Mouse (Mus musculus) ovary, postnatal 10 days (tissue): ENCODE measurements around the gene Tmem116.

Experiments used
- DNase-seq: peaks from one replicate; pipeline ENCODE4 v3.0.0; 2022; ENCODE audit warnings: low spot score

Gene Tmem116

DNA sequence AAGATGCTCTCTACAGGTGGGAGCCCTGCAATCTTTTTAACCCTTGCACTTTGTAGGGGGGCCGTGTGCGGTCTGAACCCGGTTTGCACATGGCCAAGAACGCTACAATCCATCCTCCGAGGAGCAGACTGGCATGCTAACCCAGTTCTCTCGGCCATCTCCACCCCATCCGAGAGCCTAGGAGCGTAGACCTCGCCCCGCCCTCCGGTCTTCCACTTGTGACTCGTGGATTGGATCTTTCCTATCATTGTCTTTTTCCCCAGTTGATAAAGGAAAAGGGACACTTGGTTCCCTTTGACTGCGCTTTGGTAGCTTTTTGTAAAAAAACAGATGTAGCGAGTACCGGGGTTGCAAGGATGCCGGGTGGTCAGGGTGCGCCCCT, at the start of gene Tmem116:
Gene Tmem116 (plus strand): TSS at position 250 of the 382 bp plus-strand sequence.
- DNase-seq, result no peak

DNA sequence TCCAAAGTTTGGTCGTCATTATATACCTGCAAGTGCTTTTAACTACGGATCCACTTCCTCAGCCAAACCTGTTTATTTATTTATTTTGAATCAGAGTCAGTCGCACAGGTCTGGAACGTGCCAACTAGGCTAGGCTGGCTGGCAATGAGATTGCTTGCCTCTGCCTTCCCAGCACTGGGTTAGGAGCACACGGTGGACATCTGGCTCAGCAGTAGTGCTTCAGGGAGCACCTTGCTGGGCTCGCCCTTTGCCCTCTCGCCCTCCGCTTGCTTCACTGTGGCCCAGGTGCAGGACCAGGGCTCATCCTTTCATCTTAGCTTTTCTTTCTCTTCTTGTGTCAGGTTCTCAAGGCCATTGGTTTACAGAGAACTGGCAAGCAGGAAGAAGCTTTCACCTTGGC, 43.8 kb upstream of the Tmem116 start:
- no peak for DNase-seq

DNA sequence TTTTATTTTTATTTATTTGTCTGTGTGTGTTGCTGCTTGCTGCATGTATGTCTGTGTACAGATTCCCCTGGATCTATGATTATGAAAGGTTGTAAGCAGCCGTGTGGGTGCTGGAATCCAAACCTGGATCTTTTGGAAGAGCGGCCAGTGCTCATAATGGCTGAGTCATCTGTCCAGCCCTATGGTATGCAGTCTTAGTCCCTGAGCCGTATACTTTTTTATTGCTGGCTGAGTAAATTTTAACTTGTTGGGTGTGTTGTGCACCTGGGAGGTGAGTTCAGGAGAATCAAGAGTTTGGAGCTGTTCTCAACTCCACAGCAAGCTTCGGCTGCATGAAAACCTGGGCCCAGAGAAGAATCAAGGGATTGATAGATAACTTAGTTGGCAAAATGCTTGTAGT, 40.7 kb upstream of the Tmem116 start:
- DNase-seq, result no peak

GRCm38 (mm10) chr5:121420721-121421120, 31.0 kb upstream of the Tmem116 start:
- no peak for DNase-seq

DNA sequence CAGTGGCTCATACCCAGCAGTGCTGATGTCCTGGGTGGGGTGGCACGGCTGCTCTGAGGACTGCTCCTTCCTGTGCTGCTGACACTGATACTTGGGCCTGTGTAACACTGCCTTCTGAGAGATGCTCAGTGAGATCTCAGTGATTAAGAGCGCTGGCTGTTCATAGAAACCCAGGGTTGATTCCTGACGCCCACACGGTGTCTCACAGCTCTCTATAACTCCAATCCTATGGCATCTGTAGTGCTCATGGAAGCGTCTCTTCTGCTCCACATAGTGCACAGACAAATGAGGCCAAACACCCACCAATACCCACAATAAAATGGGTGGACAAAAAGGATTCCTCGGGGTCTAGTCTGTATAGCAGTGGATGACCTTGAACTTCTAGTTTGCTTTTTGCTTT, 28.9 kb upstream of the Tmem116 start:
- no peak for DNase-seq

GRCm38 (mm10) chr5:121423297-121423696, 28.4 kb upstream of the Tmem116 start:
- no peak for DNase-seq

DNA sequence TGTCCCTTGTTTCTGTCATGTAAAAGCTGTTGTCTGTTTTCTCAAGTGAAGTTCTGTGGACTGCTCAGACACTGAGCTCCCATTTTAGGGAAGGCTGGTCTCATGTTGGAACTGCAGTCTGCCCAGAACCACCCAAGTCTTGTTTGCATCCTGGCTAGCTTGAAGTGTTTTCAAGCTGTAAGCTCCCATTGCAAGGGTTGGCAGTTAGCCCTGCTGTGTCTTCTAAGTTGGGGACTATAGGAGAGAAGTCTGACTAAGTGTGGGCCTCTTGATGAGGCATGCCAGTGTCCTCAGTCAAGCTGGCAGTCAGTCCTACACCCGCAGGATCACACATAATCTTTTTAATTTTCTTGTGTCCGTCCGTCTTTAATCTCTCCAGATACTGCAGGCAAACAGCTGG, 22.7 kb upstream of the Tmem116 start:
- no peak for DNase-seq

GRCm38 (mm10) chr5:121438131-121438530, 13.6 kb upstream of the Tmem116 start:
- no peak for DNase-seq

GRCm38 (mm10) chr5:121438756-121439155, 12.9 kb upstream of the Tmem116 start:
- no peak for DNase-seq

DNA sequence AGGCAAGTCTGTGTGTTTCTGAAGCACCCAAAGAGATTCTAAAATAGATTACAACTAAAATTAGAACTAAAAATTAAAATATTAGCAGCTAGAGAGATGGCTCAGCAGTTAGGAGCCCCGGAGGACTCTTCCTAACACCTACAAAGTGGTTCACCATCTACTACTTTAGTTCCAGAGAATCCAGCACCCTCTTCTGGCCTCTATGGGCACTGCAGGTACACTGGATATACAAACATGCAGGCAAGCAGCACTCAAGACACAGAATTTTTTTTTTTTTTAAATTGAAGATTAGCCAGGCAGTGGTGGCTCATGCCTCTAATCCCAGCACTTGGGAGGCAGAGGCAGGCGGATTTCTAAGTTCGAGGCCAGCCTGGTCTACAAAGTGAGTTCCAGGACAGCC, 8.1 kb upstream of the Tmem116 start:
- DNase-seq, result no peak

GRCm38 (mm10) chr5:121444870-121445269, 6.8 kb upstream of the Tmem116 start:
- DNase-seq, result no peak

DNA sequence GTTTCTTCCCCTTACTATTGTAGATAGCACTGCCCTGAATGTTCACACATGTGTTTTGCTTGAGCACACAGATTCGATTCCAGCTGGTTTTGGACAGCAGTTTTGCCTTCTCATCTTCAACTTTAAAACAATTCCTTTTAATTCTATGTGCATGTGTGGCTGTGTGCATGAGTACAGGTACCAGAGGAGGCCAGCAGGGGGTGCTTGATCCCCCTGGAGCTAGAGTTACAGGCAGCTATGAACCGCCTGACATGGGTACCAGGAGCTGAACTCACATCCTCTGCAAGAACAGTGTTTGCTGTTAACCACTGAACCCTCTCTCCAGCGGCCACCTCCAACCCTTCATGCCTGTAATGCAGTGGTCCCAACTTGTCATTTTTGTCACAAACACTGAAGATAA, 3.2 kb upstream of the Tmem116 start:
- DNase-seq, result no peak

DNA sequence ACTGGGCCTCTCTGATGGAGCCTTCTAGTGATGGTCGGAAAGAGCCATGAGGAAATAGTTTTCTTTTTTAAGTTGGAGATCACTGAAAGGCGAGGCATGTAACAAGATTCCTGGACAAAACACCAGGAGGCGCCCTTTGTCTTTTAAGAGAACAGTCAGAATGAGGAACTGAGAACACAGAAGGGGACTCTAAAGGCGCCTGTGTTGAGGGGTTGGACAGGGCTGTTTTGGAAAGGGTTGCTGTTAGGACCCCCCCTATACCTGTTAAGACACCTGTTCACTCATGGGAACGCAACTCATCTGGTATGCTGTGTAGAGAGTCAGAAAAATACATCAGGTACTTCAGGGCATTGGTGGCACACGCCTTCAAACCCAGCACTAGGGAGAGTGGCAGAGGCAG, 1.7 kb upstream of the Tmem116 start:
- DNase-seq, result no peak

GRCm38 (mm10) chr5:121450476-121450875, 1.2 kb upstream of the Tmem116 start:
- DNase-seq, result no peak

- no peak for DNase-seq
Measured at GRCm38 (mm10) chr5:121451203-121451602, 490 bp upstream of the Tmem116 start.

DNA sequence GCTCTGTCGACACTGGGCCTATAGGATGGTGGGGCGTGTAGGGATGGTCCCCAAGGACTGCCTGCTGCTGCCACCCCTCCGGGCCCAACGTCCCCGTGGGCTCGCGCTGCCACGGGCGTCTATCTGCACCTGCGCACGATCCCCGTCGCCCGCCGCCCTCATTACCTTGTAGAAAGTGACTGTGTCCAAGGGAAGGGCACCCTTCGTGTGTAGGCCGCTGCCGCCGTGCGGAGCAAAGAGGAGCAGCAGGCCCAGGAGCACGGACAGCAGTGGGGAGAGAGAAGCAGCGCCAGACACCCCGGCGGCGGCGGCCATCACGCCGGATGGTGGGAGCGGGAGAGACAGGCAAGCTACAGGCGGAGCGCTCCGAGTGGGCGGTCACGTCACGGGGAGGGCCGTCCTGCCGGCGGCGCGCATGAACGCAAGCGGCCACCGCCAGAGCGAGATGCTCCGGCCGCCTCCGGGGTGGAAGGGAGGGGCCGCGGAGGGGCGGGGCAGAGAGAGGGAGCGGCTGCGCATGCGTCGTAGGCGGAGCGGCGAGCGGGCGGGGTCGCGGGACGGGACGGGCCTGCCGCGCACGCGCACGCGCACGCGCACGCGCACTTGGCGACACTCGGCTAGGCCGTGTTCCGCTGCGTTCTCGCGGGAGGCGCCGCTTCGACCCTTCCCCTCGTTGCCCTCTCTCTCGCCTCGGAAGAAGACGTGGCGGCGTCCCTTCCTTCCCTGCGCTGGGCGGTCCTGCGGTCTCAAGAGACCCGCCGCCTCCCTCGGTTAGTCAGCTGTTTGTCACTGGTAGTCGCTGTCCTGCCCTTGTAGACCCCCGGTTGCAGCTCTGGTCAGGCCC, 555 bp downstream of the Tmem116 start, which contains the start of gene Erp29:
Gene Erp29 (minus strand): TSS at position 481 of the 844 bp plus-strand sequence.
- peak; percentile 99 for DNase-seq

DNA sequence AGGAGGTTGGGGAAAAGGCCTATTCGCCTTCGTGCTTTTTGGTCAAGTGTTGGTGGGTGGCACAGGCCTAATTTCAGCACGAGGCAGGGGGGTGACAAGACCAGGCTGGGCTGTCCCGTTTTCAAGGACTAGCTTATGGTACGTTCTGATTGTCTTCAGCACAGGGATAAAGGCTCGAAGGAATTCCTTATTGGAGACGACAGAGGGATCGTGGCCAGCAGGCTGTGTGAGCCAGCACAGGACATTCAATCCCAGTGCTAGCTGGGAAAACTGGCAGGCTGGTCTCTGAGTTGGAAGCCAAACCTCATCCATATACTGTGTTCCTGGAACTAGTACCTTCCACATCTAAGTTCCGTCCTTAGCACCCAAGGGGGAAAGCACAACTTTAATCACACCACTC, 1.2 kb downstream of the Tmem116 start:
- no peak for DNase-seq

DNA sequence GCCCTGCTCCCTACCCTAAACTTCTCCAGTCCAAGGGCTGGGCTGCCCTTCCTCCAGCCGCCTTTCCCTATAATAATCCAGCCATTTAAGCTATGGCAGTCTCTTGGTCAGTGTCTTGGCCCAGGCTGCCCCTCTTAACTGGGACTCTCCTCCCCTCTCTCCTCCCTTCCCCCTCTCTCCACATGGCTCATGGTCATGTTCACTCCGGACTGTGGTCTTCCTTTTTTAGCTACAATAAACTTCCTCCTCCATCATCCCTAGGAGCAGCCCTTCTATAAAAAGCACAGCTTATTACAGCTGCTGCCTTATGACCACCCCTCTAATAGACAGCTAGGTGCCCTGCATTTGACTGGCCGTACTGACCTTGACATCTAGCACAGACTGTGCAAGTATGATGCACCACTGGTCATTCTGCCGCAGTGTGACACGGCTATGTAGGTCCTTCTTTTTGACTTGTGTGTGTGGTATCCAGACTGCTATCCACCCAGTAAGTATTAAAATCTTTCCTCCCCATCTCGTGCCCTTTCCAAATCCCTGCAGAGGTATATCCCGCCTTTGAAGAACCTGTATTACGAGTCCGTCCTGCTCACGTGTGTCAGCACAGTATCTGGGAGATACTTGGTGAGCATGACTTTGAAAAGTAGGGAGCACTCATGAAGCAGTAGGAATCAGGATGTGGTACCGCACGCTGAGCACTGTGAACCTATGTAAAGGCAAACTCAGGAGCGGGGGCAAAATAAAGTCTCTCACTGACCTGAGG, 2.2 kb downstream of the Tmem116 start:
- no peak for DNase-seq

DNA sequence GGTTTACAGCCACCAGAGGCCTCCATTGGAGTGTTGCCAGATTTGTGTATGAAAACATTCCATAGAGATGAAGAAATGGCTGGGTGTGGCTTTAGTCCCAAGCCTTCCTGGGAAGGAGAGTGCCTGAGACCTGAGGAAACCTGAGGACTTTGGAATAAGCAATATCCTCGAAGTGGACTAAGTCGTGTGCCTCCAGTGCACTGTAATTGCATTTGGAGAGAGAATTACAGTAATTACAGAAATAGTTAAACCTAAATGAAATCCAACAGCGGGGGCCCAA, 2.8 kb downstream of the Tmem116 start:
- DNase-seq, result no peak

DNA sequence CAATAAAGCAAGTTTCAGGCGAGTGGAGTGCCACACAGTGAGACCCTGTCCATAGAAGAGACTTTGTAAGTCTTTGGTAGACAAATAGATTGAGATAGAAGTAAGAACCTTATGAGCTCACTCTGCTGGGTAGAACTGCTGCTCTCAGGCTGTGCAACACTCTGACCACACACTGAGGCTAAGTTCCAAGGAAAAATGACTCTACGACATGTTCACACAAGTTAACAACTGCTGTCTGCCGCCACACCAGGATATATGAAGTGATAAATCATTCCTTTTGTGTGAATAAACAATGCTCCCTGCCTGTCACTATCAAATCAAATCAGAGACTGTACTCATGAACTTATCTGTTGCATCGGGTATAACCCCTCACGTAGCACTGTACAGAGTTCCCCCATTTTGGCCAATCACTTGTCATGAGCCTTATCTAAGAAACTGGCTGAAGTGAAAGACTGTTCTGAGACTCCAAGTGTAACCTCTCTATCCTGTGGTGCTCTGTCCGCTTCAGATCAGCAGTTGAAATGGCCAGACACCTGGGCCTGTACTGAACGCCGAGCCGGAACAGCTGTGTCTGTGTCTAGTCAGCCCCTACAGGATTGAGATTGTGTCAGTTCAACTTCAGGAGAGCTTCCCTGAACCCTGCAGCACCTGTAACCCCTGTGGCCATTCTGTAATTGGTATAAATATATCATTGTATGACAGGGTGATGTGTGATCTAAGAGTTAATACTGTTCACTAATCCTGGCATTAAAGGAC, 4.0 kb downstream of the Tmem116 start:
- DNase-seq, result no peak

DNA sequence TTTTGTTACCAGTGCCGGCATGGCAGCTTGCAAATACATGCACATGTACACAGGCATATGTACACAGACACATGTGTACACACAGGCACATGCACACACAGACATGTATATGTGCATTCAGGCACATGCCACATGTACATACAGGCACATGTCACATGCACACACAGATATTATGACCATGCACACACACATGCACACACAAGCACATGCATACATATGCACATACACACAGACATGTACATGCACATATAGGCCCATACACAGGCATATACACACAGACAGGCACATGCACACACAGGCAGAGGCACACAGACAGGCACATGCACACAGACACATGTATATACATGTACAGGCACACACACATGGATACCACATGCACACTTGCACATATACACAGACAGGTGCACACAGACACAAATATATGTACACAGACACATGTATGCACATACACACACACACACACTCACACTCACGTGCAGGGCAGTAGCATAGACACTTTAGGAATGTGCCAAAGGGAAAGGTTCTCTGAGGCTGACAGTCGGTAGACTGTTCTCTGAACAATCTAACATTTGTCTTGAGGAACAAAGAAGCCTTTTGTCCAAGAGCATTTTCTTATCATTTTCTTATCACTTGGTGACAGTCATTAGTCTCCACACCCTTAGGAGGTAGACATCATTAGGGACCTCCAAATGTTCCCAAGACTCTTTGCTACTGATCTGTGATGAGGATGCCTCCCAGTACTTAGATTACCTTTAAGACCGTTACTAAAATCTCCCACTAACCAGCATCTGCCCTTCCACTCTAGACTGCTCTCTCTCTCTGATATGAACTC, 9.9 kb downstream of the Tmem116 start:
- no peak for DNase-seq

DNA sequence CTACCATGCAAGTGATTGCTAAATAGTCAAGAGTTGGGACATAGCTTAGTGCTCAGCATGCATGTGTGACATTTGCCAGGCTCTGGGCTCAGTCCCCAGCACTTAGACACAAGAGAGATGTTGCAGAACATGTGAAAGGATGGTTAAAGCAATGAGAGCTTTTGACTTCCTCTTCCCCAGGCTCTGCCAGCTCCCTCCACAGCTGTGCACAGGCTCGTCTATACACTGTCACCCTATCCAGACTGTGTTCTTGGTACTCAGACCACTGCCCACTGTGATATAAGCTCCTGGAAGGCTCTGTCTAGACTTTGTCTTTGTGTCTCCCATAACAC, 10.4 kb downstream of the Tmem116 start:
- no peak for DNase-seq
